In genomic region chr6:88824183-88824582, GRCm38 (mm10) we compare ENCODE assay signal across 12 mouse cellular contexts.
"Had no signal": no experiment of that assay in that cellular context is flagged by ENCODE, and none has a peak within 500 bp of the region (broad histone marks: within the 10 kb centered on the region; RNA-seq: fewer than 3 reads in every experiment).

No protein-coding gene starts in this region.

- DNase-seq: lung, adult 2 months; lung, postnatal 14 days; lung, postnatal 36 days; midbrain, embryonic 14.5 days; retina, postnatal 1 day; right cerebral cortex, adult 18-20 months; right cerebral cortex, postnatal 25 days; right cerebral cortex, postnatal 4 days; spleen, adult 18-20 months; thymus, adult 18-20 months; thymus, postnatal 14 days; thymus, postnatal 36 days had no signal
